Mouse (Mus musculus) stomach, postnatal 0 days (tissue): ENCODE measurements at regions not wholly inside any gene's neighbourhood (a gene's known extent, or its start where the extent isn't known, plus 50 kb on each side); places are given as distances from the start of the nearest gene placed in this dataset.

Experiments used
- ATAC-seq: fragments of 200-750 bp; cut with Nextera tagmentation; 2 replicates; pipeline ENCODE4 v1.8.0; 2017; ENCODE audit not compliant: low FRiP score, low TSS enrichment
- DNase-seq: peaks from one replicate; pipeline ENCODE4 v3.0.0-alpha.2; 2016; ENCODE audit warnings: low spot score
- H3K27ac ChIP-seq: fragments of 300-500 bp; sonication (generic); replicated peaks from 2 replicates; pipeline ENCODE4 v1.5.1; 2014; ENCODE audit warnings: mild to moderate bottlenecking, control low read depth
- H3K27me3 ChIP-seq: fragments of 300-500 bp; sonication (generic); 2 replicates; pipeline ENCODE4 v1.6.1; 2014; ENCODE audit warnings: low read length; ENCODE audit not compliant: control insufficient read depth, insufficient read depth
- H3K36me3 ChIP-seq: fragments of 300-500 bp; sonication (generic); 2 replicates; pipeline ENCODE4 v1.6.1; 2014; ENCODE audit warnings: low read length, mixed read lengths; ENCODE audit not compliant: control insufficient read depth, insufficient read depth
- H3K4me1 ChIP-seq: fragments of 300-500 bp; sonication (generic); replicated peaks from 2 replicates; pipeline ENCODE4 v1.6.1; 2014; ENCODE audit warnings: antibody characterized with exemption; ENCODE audit not compliant: control insufficient read depth, insufficient read depth
- H3K4me2 ChIP-seq: fragments of 300-500 bp; sonication (generic); replicated peaks from 2 replicates; pipeline ENCODE4 v1.6.1; 2014; ENCODE audit warnings: low read depth, mild to moderate bottlenecking, control low read depth, moderate library complexity
- H3K4me3 ChIP-seq: fragments of 300-500 bp; sonication (generic); 2 replicates; pipeline ENCODE4 v1.5.1; 2014; ENCODE audit warnings: low read depth, low read length, control low read depth
- H3K9ac ChIP-seq: fragments of 300-500 bp; sonication (generic); 2 replicates; pipeline ENCODE4 v1.6.1; 2014; ENCODE audit warnings: mild to moderate bottlenecking, low read length, control low read depth, mixed read lengths
- H3K9me3 ChIP-seq: fragments of 300-500 bp; sonication (generic); 2 replicates; pipeline ENCODE4 v1.6.1; 2016; ENCODE audit warnings: low read length; ENCODE audit not compliant: control insufficient read depth
- CTCF ChIP-seq: IDR thresholded peaks from 2 replicates; pipeline ENCODE4 v1.5.1; 2016; ENCODE audit warnings: antibody characterized with exemption, low read depth, mild to moderate bottlenecking, moderate library complexity
- EP300 ChIP-seq: optimal IDR thresholded peaks from 2 replicates; pipeline ENCODE3; 2016; ENCODE audit warnings: antibody characterized with exemption
- WGBS: fragments of 180-500 bp; shearing (Covaris S2); extraction: QIAGEN DNeasy Blood & Tissue Kit; methylation state at CpG from one replicate; pipeline ENCODE4 v1.1.7; 2014; 5-methylcytosine and 5-hydroxymethylcytosine counted together

DNA sequence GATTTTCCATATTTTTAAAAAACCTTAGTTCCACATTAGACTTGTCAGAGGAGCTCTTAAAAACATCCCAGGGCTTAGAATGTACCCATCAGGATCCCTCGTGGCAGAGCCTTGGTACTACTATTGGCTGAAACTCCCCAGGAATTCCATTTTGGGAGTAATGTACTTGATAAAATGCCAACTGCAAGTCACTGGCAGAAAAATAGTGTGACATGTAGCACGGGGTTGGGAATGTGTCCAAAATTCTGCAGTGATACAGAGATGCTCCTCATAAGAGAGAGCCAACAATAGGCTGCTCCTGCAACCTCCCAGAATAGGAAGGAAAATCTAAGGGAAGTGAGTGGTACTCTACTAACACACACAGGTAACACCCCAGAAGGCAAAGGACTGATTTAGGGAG is 309.4 kb downstream of the Plk2 start:
- no peak overlapping the region for H3K4me3 ChIP-seq
- H3K36me3 ChIP-seq, result no peaks in the 10 kb centered on the region
- no peak for ATAC-seq
- TF ChIP-seq CTCF (no peak), EP300 (no peak)
- no peak overlapping the region for H3K9ac ChIP-seq
- DNase-seq, result no peak
- H3K4me2 ChIP-seq, result no peak overlapping the region
- 49% methylated on average over 2 of the region's 2 CpGs for WGBS
- H3K27me3 ChIP-seq, result no peaks in the 10 kb centered on the region
- no peaks in the 10 kb centered on the region for H3K9me3 ChIP-seq
- H3K4me1 ChIP-seq, result no peaks in the 10 kb centered on the region
- H3K27ac ChIP-seq, result no peak overlapping the region

DNA sequence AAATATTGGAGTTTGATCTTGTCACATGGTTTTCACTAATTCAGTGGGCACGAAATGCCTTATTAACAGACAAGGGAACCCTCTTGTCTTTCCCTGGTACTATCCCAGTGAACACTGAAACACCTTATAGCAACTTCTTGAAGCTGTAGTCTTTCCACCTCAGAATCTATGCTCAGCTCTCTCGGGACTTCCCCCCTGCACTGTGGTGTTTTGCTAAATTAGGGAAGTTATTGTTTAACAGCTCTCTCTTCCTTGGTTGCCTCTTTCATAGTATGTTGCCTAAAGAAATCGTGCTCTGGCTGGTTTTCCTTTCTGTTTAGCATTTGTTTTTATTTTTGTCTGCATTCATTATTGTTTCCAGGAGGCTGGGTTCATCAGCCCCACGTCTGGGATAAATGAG is 316.0 kb downstream of the Plk2 start:
- Histone ChIP-seq H3K9ac (no peak overlapping the region), H3K27ac (no peak overlapping the region), H3K36me3 (no peaks in the 10 kb centered on the region), H3K4me3 (no peak overlapping the region), H3K27me3 (no peaks in the 10 kb centered on the region), H3K4me2 (no peak overlapping the region), H3K4me1 (no peaks in the 10 kb centered on the region), H3K9me3 (no peaks in the 10 kb centered on the region)
- 70% methylated on average over 4 of the region's 4 CpGs for WGBS
- TF ChIP-seq EP300 (no peak), CTCF (no peak)
- no peak for DNase-seq
- no peak for ATAC-seq

DNA sequence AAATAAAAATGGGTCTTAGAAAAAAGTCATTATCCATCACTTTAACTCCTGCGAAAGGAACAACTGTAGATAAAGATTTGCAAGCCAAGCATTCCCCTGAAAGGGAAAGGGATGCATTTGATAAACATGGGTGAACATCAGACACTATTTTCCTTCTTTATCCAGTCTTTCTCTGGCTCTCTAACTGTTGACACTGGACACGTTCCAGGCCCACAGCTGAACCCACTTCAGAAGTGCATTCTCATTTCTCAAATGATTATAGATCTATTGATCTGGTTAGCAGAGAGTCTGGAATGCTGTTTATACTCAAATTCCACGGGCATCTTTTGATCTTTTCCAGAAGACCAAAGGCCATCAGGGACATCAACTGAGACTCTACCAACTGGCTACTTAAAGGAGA is 317.7 kb downstream of the Plk2 start:
- TF ChIP-seq CTCF, result no peak
- no peak for TF ChIP-seq EP300
- Histone ChIP-seq H3K9me3 (no peaks in the 10 kb centered on the region), H3K4me2 (no peak overlapping the region), H3K9ac (no peak overlapping the region), H3K27me3 (no peaks in the 10 kb centered on the region), H3K36me3 (no peaks in the 10 kb centered on the region), H3K4me3 (no peak overlapping the region), H3K4me1 (no peaks in the 10 kb centered on the region), H3K27ac (no peak overlapping the region)
- DNase-seq (no peak), ATAC-seq (no peak)
- WGBS, result 15% methylated on average over 3 of the region's 3 CpGs

DNA sequence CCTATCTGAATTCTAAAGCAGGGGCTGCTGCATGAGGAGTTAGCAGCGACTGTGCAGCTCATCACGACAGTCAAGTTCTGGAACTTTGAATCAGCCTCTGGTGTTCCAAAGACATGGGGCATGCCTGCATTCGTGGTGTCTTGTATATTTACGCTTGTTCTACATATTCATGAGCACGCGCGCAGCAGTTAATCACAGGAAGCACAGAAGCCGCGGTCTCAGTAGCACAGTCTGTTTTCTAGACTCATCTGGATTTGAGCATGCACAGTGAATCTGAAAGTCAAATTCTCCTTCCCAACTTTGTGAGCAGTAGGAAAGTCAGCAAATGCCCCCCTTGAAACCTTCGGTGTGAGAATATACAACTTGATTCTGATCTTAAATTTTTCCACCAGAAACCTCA is 327.3 kb downstream of the Plk2 start:
- Histone ChIP-seq H3K4me1 (no peaks in the 10 kb centered on the region), H3K27ac (no peak overlapping the region), H3K4me2 (no peak overlapping the region), H3K4me3 (no peak overlapping the region), H3K27me3 (no peaks in the 10 kb centered on the region), H3K36me3 (no peaks in the 10 kb centered on the region), H3K9ac (no peak overlapping the region), H3K9me3 (no peaks in the 10 kb centered on the region)
- WGBS, result 88% methylated on average over 10 of the region's 10 CpGs
- no peak for ATAC-seq
- no peak for TF ChIP-seq EP300
- TF ChIP-seq CTCF, result no peak
- DNase-seq, result no peak

GRCm38 (mm10) chr13:110722752-110723151 is 327.9 kb downstream of the Plk2 start:
- WGBS, result 60% methylated on average over 6 of the region's 6 CpGs
- ATAC-seq (no peak), DNase-seq (no peak)
- Histone ChIP-seq H3K9ac (no peak overlapping the region), H3K4me3 (no peak overlapping the region), H3K27me3 (no peaks in the 10 kb centered on the region), H3K27ac (no peak overlapping the region), H3K36me3 (no peaks in the 10 kb centered on the region), H3K4me2 (no peak overlapping the region), H3K4me1 (no peaks in the 10 kb centered on the region), H3K9me3 (no peaks in the 10 kb centered on the region)
- TF ChIP-seq CTCF (no peak), EP300 (no peak)

- WGBS, result 55% methylated on average over 2 of the region's 2 CpGs
- Histone ChIP-seq H3K27ac (no peak overlapping the region), H3K27me3 (no peaks in the 10 kb centered on the region), H3K9ac (no peak overlapping the region), H3K4me1 (no peaks in the 10 kb centered on the region), H3K9me3 (no peaks in the 10 kb centered on the region), H3K4me3 (no peak overlapping the region), H3K36me3 (no peaks in the 10 kb centered on the region), H3K4me2 (no peak overlapping the region)
- ATAC-seq (no peak), DNase-seq (no peak)
- no peak for TF ChIP-seq CTCF
- no peak for TF ChIP-seq EP300
Observed at GRCm38 (mm10) chr13:110724836-110725235, 330.0 kb downstream of the Plk2 start.
